Mouse (Mus musculus) liver, adult (tissue): ENCODE measurements around the gene Cfd.
A peak's percentile ranks its signal among the peaks of the same experiment; 100 is the strongest.

Experiments used
- GATA4 ChIP-seq: IDR thresholded peaks from 2 replicates; pipeline ENCODE4 v1.6.1; 2014; ENCODE audit warnings: mild to moderate bottlenecking, low read length; ENCODE audit not compliant: insufficient replicate concordance

Cfd gene

GRCm38 (mm10) chr10:79930826-79931186 lies 40.2 kb downstream of the Cfd start:
- TF ChIP-seq GATA4: no peak

GRCm38 (mm10) chr10:79931797-79932196 lies 41.1 kb downstream of the Cfd start:
- TF ChIP-seq GATA4: no peak

- TF ChIP-seq GATA4: no peak
These were observed 42.1 kb downstream of the Cfd start for GRCm38 (mm10) chr10:79932736-79933135.

GRCm38 (mm10) chr10:79933145-79933679 lies 42.6 kb downstream of the Cfd start:
- TF ChIP-seq GATA4: no peak

- TF ChIP-seq GATA4: no peak
These were observed 43.2 kb downstream of the Cfd start for GRCm38 (mm10) chr10:79933861-79934260.

- TF ChIP-seq GATA4: peak; percentile 84; the same call in 1 of the 2 replicates
These were observed 43.6 kb downstream of the Cfd start for GRCm38 (mm10) chr10:79934272-79934721.

GRCm38 (mm10) chr10:79934794-79935569 lies 44.3 kb downstream of the Cfd start:
- TF ChIP-seq GATA4: no peak

- no peak for TF ChIP-seq GATA4
These were observed 45.7 kb downstream of the Cfd start for GRCm38 (mm10) chr10:79936284-79936910.

GRCm38 (mm10) chr10:79936911-79937441 lies 46.3 kb downstream of the Cfd start:
- TF ChIP-seq GATA4: peak; percentile 99; the same call in 1 of the 2 replicates

- TF ChIP-seq GATA4: no peak
These were observed 47.3 kb downstream of the Cfd start for GRCm38 (mm10) chr10:79937775-79938526.

- no peak for TF ChIP-seq GATA4
These were observed 50.1 kb downstream of the Cfd start for GRCm38 (mm10) chr10:79940749-79941148.
